Mouse (Mus musculus): ENCODE measurements at regions not wholly inside any gene's neighbourhood (a gene's known extent, or its start where the extent isn't known, plus 50 kb on each side); places are given as distances from the start of the nearest gene placed in this dataset.

- DNase-seq, result no peak
Measured at GRCm38 (mm10) chrX:12375796-12376195, 211.8 kb upstream of the Atp6ap2 start.

DNA sequence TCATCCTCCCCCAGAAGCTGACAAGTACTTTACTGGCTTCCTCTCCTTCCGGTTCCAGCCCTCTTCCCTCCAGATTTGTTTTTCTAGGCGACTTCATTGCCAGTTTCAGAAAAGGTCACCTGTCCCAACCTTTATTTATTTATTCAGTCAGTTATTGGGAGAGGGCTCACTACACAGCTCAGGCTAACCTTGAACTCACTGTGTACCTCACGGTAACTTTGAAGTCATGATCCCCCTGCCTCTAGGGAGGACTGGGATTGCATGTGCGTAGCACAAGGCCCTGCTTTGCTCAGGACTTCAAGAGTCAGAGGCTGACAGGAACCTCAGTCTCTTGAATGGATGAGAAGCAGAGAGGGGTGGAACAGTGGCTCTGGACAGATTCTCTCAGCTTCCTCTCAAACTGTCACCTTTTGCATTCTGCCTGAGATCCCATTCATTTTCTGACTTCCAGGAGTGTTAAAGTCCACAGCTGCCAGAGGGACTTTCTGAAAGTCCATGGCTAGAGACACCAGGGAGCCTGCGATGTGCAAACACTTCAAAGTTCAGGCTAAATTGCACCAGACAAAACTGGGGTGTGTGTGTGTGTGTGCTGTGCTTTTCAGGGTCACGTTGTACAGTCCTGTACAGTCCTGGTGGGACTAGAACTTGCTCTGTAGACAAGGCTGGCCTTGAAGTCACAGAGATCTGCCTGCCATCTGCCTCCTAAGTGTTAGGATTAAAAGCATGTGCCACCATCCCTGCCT is 211.2 kb upstream of the Atp6ap2 start:
- no peak for DNase-seq

GRCm38 (mm10) chrX:12377441-12377840 is 210.2 kb upstream of the Atp6ap2 start:
- DNase-seq, result no peak

DNA sequence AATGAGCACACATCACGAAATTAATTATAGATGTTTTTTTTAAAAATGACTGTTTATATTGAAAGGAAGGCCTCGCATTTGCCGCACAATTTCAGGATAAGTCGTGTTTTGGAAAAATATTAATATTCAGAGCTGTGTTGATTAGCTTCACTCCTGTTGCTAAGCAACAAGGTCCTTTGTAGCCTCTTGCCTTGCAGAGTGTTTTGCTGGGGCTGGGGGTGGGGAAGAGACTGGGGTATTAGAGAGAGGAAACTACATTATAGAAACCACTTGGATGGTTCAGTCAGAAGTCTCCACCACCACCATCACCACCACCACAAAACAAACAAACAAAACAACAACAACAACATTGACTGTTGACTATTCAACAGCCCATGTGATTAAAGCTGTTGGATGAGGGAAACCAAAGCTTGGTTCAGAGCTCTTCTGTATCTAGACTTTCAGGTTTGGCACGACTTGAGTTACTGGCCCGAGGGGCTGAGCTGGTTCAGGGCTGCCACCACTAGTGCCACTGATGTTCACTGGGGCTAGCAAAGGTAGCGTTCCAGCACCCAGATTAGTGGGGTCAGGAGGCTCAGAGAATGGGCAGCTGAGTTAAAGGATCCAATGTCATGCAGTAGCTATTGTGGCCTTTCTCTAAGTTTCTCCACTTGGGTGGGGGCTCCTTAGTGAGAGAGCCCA is 195.3 kb upstream of the Atp6ap2 start:
- DNase-seq, result no peak

- no peak for DNase-seq
Measured at GRCm38 (mm10) chrX:12409319-12409718, 178.3 kb upstream of the Atp6ap2 start.

GRCm38 (mm10) chrX:12425566-12425965 is 162.0 kb upstream of the Atp6ap2 start:
- no peak for DNase-seq

GRCm38 (mm10) chrX:12426664-12427063 is 160.9 kb upstream of the Atp6ap2 start:
- DNase-seq, result no peak

GRCm38 (mm10) chrX:12432289-12432688 is 155.3 kb upstream of the Atp6ap2 start:
- no peak for DNase-seq

DNA sequence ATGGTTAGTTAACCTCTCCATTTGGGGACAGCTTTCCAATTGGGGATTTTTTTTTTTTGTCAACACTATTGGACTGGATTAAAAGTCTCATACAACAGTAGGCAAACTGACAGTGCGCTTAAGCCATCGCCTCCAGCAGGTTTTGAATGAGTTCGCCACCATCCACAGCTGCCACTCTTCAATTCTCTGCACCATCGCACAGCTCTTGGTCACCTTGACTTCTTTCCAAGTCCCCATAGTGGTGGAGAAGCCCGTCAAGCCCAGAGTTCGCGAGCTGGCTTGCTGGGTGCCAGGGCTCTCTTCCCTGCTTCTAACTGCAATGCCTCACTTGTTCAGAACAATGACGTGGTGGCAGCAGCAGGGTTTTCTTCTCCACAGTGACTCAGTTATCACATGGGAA is 151.9 kb upstream of the Atp6ap2 start:
- DNase-seq, result no peak

GRCm38 (mm10) chrX:12436106-12436505 is 151.5 kb upstream of the Atp6ap2 start:
- no peak for DNase-seq

DNA sequence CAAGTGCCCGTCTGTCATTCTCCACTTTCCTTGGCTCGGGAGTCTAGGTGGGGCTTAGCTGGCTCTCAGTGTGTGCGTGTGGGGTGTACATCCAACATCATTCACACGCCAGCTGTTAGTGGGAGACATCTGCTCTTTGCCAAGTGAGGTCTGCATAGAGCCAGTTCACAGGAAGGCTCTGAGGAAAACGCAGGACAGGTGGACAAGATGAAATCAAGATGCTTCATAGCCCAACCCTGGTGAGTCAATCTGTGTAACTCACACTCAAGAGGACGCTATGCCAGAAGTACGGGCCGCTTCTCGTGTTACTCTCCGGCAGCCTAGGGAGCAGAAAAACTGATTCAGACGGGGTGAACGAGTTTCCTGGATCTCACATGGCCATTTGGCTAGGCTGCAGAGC is 148.2 kb upstream of the Atp6ap2 start:
- DNase-seq, result peak; percentile 6

DNA sequence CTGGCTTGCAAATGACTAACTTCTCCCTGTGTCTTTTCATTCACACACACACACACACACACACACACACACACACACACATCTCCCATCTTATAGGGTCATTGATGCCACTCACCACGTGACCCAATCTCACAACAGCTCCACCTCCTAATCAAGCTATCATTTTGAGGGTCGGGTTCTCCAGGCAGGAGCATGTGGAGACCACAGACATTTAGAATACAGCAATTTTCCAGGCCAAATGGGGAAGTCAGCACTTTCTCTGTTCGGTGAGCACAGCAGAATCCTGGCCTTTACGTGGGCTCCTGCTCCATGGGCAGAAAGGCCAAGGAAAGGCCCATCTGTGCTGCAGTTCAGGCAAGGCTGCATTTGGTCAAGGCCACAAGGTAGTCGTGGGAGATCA is 143.8 kb upstream of the Atp6ap2 start:
- DNase-seq, result no peak

DNA sequence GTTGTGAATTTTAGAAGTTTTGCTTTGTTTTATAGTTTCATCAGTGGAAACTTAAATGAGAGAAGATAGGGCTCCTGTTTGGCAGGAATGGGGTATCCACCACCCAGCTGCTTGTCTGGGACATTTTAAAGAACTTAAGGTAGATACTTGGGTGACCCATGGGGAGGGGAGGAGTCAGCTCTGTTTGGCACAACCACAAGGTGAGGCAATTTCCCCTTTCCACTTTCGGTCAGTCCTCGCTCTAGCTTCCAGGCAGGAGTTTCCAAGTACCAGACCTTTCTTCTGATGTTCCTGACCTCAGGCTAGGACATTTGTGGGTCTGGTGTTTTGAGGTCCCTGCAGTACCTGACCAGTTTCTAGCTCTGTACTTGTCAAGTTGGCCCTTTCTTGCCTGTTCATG is 142.5 kb upstream of the Atp6ap2 start:
- DNase-seq, result no peak

DNA sequence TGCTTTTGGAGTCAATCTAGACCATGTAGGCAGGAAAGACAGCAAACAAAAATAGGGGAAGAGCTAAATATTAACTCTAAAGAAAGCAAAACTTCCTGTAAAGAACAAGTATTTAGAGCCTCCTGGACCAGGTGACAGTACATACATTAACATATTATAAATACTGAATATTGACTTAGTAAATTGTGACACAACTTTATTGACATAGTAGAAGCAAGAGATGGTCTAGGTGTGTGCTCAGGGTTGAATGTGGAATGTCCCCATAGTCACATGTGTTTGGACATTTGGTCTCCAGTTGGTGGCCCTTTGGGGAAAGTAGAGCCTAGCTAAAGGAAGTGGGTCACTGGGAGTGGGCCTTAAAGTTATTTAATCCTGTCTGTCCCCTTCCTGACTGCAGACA is 139.6 kb upstream of the Atp6ap2 start:
- no peak for DNase-seq

- no peak for DNase-seq
Measured at GRCm38 (mm10) chrX:12449688-12450087, 137.9 kb upstream of the Atp6ap2 start.

DNA sequence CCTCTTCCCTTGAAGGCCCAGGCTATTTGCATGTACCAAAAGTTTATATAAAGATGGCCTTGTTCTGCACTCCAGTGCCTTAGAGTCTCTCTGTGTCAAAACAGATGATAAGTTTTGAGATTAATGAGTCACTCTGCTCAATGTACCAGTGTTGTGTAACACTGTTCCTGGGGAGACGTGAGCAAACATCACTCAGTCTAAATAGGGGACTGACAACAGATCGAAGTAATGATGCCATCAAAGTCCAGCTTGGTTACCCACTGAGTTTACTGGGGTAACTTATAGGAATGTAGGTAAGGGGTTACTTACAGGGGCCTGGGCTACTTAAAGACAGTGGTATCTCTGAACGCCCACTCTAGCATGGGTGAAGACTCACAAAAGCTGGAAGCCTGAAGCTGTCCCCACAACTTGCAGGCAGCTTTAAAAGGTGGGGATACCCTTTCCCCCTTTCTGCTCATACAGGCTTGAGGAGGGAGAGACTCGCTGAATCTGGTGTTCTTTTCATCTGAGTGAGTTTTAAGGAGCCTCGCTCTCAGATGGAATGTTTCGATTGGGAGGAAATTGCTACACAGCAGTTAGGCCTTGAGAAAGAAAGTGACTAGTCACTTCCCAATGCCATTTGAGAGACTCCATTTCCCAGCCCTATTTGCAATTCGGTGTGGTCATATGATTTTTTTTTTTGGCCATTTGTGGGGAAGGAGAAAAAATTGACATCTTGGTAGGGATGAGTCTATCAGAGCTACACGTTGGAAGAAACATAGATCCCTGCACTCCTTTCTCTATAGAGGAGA is 134.4 kb upstream of the Atp6ap2 start:
- DNase-seq, result no peak

DNA sequence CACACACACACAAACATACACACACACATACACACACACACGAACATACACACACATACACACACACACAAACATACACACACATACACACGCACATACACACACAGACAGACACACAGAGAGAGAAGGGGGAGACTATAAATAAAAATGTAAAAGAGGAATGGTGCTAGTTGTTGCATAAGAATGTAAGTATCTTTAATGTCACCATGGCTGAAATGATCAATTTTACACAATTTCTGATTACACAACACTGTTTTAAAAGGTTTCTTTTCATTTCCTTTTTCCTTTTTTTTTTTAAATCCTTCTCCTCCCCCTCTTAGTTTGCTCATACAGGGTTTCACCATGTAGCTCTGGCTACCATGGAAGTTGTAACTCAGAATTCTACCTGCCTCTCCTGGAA is 125.9 kb upstream of the Atp6ap2 start:
- no peak for DNase-seq

- DNase-seq, result no peak
Measured at GRCm38 (mm10) chrX:12462936-12463647, 124.5 kb upstream of the Atp6ap2 start.

GRCm38 (mm10) chrX:12466312-12466711 is 121.3 kb upstream of the Atp6ap2 start:
- no peak for DNase-seq

DNA sequence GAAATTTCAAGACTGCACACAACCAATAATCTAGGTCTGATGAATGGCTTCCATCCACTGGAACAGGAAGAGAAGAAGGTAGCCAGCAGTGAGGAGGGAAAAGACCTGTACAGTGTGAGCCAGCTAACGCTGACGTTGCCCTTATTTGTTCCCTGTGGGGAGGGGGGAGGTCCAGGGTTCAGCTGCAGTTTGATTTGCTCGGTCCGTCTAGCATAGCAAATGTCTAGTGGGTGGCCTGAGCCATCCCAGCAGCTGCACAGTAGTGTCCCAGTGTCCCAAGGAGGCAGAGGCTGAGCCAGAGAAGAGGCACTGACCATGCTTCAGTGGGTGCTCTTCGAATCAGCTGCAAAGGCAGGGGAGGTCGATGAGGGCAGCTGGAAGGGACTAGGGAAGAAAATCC is 120.7 kb upstream of the Atp6ap2 start:
- no peak for DNase-seq

DNA sequence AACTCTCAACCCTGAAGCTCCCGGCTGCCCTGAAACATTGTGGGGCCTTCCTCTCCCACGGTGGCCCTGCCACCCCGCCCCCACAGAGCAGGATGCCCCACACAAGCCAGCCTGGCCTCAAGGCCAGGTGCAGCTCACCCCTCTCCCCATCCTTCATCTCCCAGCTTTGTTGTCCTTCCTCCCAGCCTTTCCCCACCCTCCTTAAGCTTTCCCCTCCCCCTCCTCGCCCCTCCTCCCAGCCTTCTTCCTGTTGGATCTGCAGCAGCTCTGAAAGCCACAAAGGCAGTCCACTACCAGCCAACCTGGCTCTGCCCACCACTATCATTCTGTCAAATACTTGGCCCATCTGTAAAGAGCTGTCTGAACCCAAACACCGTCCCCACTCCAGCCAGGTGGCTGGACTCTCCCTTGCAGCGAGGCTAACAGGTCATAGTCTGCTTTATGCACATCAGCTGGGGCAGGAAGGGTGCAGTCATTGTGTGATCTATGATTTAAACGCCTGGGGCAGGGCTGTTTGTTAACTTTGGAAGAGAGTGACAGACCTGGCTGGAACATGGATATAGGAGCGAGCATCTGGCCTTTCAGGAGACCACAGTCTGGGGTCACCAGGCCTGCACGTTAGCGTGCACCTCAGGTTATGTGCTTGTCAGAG is 119.9 kb upstream of the Atp6ap2 start:
- DNase-seq, result no peak

- DNase-seq, result no peak
Measured at GRCm38 (mm10) chrX:12472296-12472695, 115.3 kb upstream of the Atp6ap2 start.

DNA sequence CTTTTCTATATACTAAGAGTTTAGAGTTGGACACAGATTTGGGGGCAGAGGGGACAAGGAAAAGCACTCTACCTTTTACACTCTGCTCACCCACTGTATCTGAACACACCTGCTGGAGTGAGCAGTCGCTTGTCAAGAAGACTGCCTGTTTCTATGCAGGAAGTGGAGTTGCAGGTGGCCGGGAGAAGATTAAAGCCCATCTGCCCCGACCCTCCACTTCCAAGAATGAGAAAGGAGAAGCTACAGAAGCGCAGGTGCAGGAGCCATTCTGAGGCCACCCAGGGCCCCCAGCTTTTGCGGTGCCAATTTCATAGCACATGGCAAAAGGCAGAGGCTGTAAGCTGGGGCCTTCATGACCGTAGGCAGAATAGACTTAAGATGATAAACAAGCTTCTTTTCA is 108.4 kb upstream of the Atp6ap2 start:
- no peak for DNase-seq

Data from right cerebral cortex, postnatal 14 days (tissue).